Mouse (Mus musculus) CH12.LX (cell line): Measurements from ENCODE around the gene Gm20388. TPM values are rescaled to one million over a fixed set of nuclear protein-coding genes. Genes with fewer than 3 reads are reported as not detected.

Experiments
- DNase-seq: peaks from one replicate; pipeline ENCODE4 v3.0.0-alpha.2; 2013; ENCODE audit errors: extremely low read depth
- H3K27ac ChIP-seq: 2 replicates; pipeline ENCODE4 v1.5.1; 2012; ENCODE audit warnings: low read depth, mild to moderate bottlenecking, control low read depth, moderate library complexity; ENCODE audit not compliant: insufficient read depth
- H3K27me3 ChIP-seq: replicated peaks from 2 replicates; pipeline ENCODE3; 2012; ENCODE audit warnings: inconsistent platforms
- H3K36me3 ChIP-seq, 2 experiments: replicated peaks in 1 of 2; 2 replicates each; pipeline versions ENCODE3 to v1.6.1; 2012; ENCODE audit warnings: inconsistent platforms in 1 of 2, low read length in 1 of 2, mild to moderate bottlenecking in 1 of 2, mixed read lengths in 1 of 2, moderate library complexity in 1 of 2; ENCODE audit not compliant: control insufficient read depth in 1 of 2, insufficient read depth in 1 of 2
- H3K4me1 ChIP-seq, 2 experiments: 2 replicates each; pipeline ENCODE4 v1.6.1; 2012; ENCODE audit warnings: inconsistent platforms in 1 of 2, moderate library complexity in 1 of 2; ENCODE audit not compliant: insufficient read depth in 2 of 2, control insufficient read depth in 1 of 2
- H3K4me2 ChIP-seq: 2 replicates; pipeline ENCODE4 v1.6.1; 2012; ENCODE audit warnings: low read depth, mild to moderate bottlenecking, control low read depth; ENCODE audit not compliant: poor library complexity, insufficient read depth, severe bottlenecking
- H3K4me3 ChIP-seq, 3 experiments: fragments of 150-350 bp in 1 of 3; sonication (generic) in 1 of 3; replicated peaks in 1 of 3; 2 replicates each; pipeline versions ENCODE3 to v1.5.1; 2011 to 2012; ENCODE audit warnings: low read depth in 2 of 3, low read length in 2 of 3, mild to moderate bottlenecking in 2 of 3, moderate library complexity in 2 of 3, control low read depth in 1 of 3, improper control_type of control experiment in 1 of 3, inconsistent platforms in 1 of 3, mixed read lengths in 1 of 3; ENCODE audit not compliant: poor library complexity in 1 of 3
- H3K79me2 ChIP-seq: replicated peaks from 2 replicates; pipeline ENCODE4 v1.6.1; 2012; ENCODE audit warnings: mild to moderate bottlenecking, moderate library complexity; ENCODE audit not compliant: control insufficient read depth, poor library complexity, insufficient read depth, severe bottlenecking; ENCODE audit errors: extremely low read depth
- H3K9ac ChIP-seq: 2 replicates; pipeline ENCODE4 v1.6.1; 2012; ENCODE audit warnings: low read depth, mild to moderate bottlenecking, control low read depth, moderate library complexity; ENCODE audit not compliant: insufficient read depth
- H3K9me3 ChIP-seq: replicated peaks from 2 replicates; pipeline ENCODE3; 2012; ENCODE audit warnings: low read length, inconsistent platforms, mixed read lengths
- BHLHE40 ChIP-seq: IDR thresholded peaks from 2 replicates; pipeline ENCODE4 v1.6.1; 2011; ENCODE audit warnings: mild to moderate bottlenecking, low read depth, low read length, improper control_type of control experiment
- CHD1 ChIP-seq: IDR thresholded peaks from 2 replicates; pipeline ENCODE4 v1.6.1; 2012; ENCODE audit warnings: low read depth, low read length, improper control_type of control experiment, inconsistent platforms
- CTCF ChIP-seq, 2 experiments: IDR thresholded peaks in 1 of 2; conservative IDR thresholded peaks in 1 of 2; 2 replicates each; pipeline ENCODE4 v1.5.1; 2011 to 2012; ENCODE audit warnings: low read depth in 2 of 2, low read length in 2 of 2, improper control_type of control experiment in 1 of 2, inconsistent platforms in 1 of 2, mild to moderate bottlenecking in 1 of 2, moderate library complexity in 1 of 2
- E2F4 ChIP-seq: IDR thresholded peaks from 2 replicates; pipeline ENCODE4 v1.6.1; 2011; ENCODE audit warnings: low read depth, low read length, improper control_type of control experiment; ENCODE audit not compliant: insufficient replicate concordance
- ELF1 ChIP-seq: IDR thresholded peaks from 2 replicates; pipeline ENCODE4 v1.6.1; 2014; ENCODE audit warnings: low read depth, mild to moderate bottlenecking, inconsistent platforms, low read length, improper control_type of control experiment
- EP300 ChIP-seq: IDR thresholded peaks from 2 replicates; pipeline ENCODE4 v1.6.1; 2011; ENCODE audit warnings: low read length, improper control_type of control experiment
- ETS1 ChIP-seq: conservative IDR thresholded peaks from 2 replicates; pipeline ENCODE4 v1.6.1; 2012; ENCODE audit warnings: low read depth, mild to moderate bottlenecking, inconsistent platforms, low read length, improper control_type of control experiment, moderate library complexity
- GABPA ChIP-seq: IDR thresholded peaks from 2 replicates; pipeline ENCODE4 v1.6.1; 2012; ENCODE audit warnings: low read depth, low read length, improper control_type of control experiment, inconsistent platforms; ENCODE audit not compliant: insufficient replicate concordance
- IRF4 ChIP-seq: IDR thresholded peaks from 2 replicates; pipeline ENCODE4 v1.6.1; 2014; ENCODE audit warnings: low read depth, mild to moderate bottlenecking, inconsistent platforms, low read length, improper control_type of control experiment
- JUND ChIP-seq: conservative IDR thresholded peaks from 2 replicates; pipeline ENCODE4 v1.6.1; 2011; ENCODE audit warnings: low read depth, low read length, improper control_type of control experiment
- KAT2A ChIP-seq: IDR thresholded peaks from 2 replicates; pipeline ENCODE4 v1.6.1; 2012; ENCODE audit warnings: low read length, improper control_type of control experiment, inconsistent platforms; ENCODE audit not compliant: insufficient replicate concordance
- MAX ChIP-seq: IDR thresholded peaks from 2 replicates; pipeline ENCODE4 v1.6.1; 2011; ENCODE audit warnings: low read length, improper control_type of control experiment
- MAZ ChIP-seq: IDR thresholded peaks from 2 replicates; pipeline ENCODE4 v1.6.1; 2012; ENCODE audit warnings: low read depth, mild to moderate bottlenecking, inconsistent platforms, low read length, improper control_type of control experiment, moderate library complexity
- MEF2A ChIP-seq: IDR thresholded peaks from 2 replicates; pipeline ENCODE4 v1.6.1; 2014; ENCODE audit warnings: low read depth, mild to moderate bottlenecking, inconsistent platforms, low read length, improper control_type of control experiment, borderline replicate concordance
- MXI1 ChIP-seq: IDR thresholded peaks from 2 replicates; pipeline ENCODE4 v1.6.1; 2011; ENCODE audit warnings: mild to moderate bottlenecking, low read depth, low read length, improper control_type of control experiment
- NELFE ChIP-seq: IDR thresholded peaks from 2 replicates; pipeline ENCODE4 v1.6.1; 2011; ENCODE audit warnings: low read depth, low read length, improper control_type of control experiment
- NRF1 ChIP-seq: IDR thresholded peaks from 2 replicates; pipeline ENCODE4 v1.6.1; 2014; ENCODE audit warnings: low read depth, mild to moderate bottlenecking, inconsistent platforms, low read length, improper control_type of control experiment, moderate library complexity
- PAX5 ChIP-seq: IDR thresholded peaks from 2 replicates; pipeline ENCODE4 v1.6.1; 2012; ENCODE audit warnings: low read length, inconsistent platforms, mixed read lengths
- POLR2A ChIP-seq: IDR thresholded peaks from 2 replicates; pipeline ENCODE4 v1.6.1; 2011; ENCODE audit warnings: low read depth, mild to moderate bottlenecking, improper control_type of control experiment, low read length
- POLR2AphosphoS2 ChIP-seq: IDR thresholded peaks from 2 replicates; pipeline ENCODE4 v1.6.1; 2011; ENCODE audit warnings: low read depth, low read length, improper control_type of control experiment
- RAD21 ChIP-seq: IDR thresholded peaks from 2 replicates; pipeline ENCODE4 v1.6.1; 2011; ENCODE audit warnings: low read depth, mild to moderate bottlenecking, low read length, improper control_type of control experiment, moderate library complexity
- RCOR1 ChIP-seq: conservative IDR thresholded peaks from 2 replicates; pipeline ENCODE4 v1.6.1; 2012; ENCODE audit warnings: low read depth, mild to moderate bottlenecking, inconsistent platforms, low read length, improper control_type of control experiment
- SIN3A ChIP-seq: IDR thresholded peaks from 2 replicates; pipeline ENCODE4 v1.6.1; 2012; ENCODE audit warnings: low read length, improper control_type of control experiment, inconsistent platforms
- SMC3 ChIP-seq: IDR thresholded peaks from 2 replicates; pipeline ENCODE4 v1.6.1; 2011; ENCODE audit warnings: low read depth, low read length, improper control_type of control experiment
- USF1 ChIP-seq: IDR thresholded peaks from 2 replicates; pipeline ENCODE4 v1.6.1; 2014; ENCODE audit warnings: low read depth, mild to moderate bottlenecking, inconsistent platforms, low read length, improper control_type of control experiment
- ZKSCAN1 ChIP-seq: IDR thresholded peaks from 2 replicates; pipeline ENCODE4 v1.6.1; 2012; ENCODE audit warnings: low read depth, inconsistent platforms, low read length, improper control_type of control experiment, borderline replicate concordance
- ZNF384 ChIP-seq: IDR thresholded peaks from 2 replicates; pipeline ENCODE4 v1.6.1; 2012; ENCODE audit warnings: low read depth, low read length, improper control_type of control experiment, inconsistent platforms
- dilution Hi-C: fragments of 300-500 bp; cut with MboI; formaldehyde crosslinking; loops from 2 replicates; pipeline ENCODE4 v1.14.3; 2020; ENCODE audit warnings: low sequenced_read_pairs; ENCODE audit not compliant: extremely low pct_unique_long_range_greater_than_20kb, extremely low pct_ligation_motif_present
- in situ Hi-C: fragments of 300-500 bp; cut with MboI; formaldehyde crosslinking; loops from 3 replicates; pipeline ENCODE4 v1.14.3; 2019; ENCODE audit warnings: low sequenced_read_pairs, low pct_ligation_motif_present, low pct_unique_long_range_greater_than_20kb, mixed read lengths
- polyA plus RNA-seq: library from polyadenylated mRNA; unstranded; fragments of >175 nt; gene quantifications from 2 replicates; pipeline ENCODE4 v1.2.1, GENCODE M21; 2012; ENCODE audit warnings: low read depth; ENCODE audit not compliant: insufficient read length
- total RNA-seq, 2 experiments: library from RNA; depleted of rRNA; stranded (reverse); fragments of 300-350 nt in 1 of 2; fragments of >200 nt in 1 of 2; gene quantifications; 2 replicates each; pipeline ENCODE4 v1.2.3; 2012 to 2014

The Gm20388 gene
- total and polyA plus RNA-seq, 3 experiments = 14.8 to 26.3 (median 22.2) TPM

DNA sequence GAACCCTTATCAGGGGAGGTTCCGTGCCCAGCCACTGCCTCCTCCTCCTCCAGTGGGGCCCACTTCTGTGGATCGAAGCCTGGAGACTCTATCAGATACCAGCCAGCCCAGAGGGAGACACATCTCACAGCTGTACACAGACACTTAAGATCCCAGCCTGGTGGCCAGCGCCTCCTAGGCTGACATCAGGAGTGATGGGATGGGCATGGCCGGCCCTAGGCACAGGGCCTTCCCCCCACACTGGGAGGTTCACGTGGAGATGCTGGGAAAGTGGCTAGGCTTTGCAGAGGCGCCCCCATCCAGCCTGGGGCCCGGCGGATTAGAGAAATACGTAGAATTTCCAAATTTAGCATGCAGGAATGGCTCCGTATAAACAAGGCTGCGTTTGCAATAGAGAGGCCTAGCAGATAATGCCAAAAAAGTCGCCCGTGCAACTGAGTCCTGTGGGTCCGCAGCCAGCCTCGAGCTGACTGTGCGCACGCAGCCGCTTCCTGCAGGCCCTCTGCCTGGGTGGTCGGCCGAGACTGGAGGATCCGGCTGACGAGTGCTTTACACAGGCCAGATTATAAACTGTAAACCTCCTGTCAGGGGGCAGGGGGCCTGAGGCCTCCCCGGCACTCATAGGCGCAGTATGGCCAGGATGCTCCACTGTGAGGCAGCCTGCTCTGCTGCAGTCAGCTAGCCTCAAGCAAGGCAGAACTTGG, 949.9 kb downstream of the Gm20388 start:
- DNase-seq = no peak
- no peak overlapping the region for H3K4me3 ChIP-seq
- H3K9ac ChIP-seq = no peak overlapping the region
- H3K36me3 ChIP-seq = no peaks in the 10 kb centered on the region
- H3K4me1 ChIP-seq = peaks cover 0 to 6% of the 10 kb centered on the region in 2 experiments; a peak in 1 of 4 replicates
- peaks cover 7% of the 10 kb centered on the region for H3K9me3 ChIP-seq
- H3K79me2 ChIP-seq = no peaks in the 10 kb centered on the region
- no peak overlapping the region for H3K4me2 ChIP-seq
- dilution Hi-C loops (no loop called here), in situ Hi-C loops (no loop called here)
- no peak overlapping the region for H3K27ac ChIP-seq
- TF ChIP-seq MEF2A = no peak
- no peak for TF ChIP-seq PAX5
- TF ChIP-seq MAX = no peak
- TF ChIP-seq SMC3 = no peak
- TF ChIP-seq BHLHE40 = no peak
- no peak for TF ChIP-seq MAZ
- TF ChIP-seq ETS1 = no peak
- TF ChIP-seq MXI1 = no peak
- TF ChIP-seq GABPA = no peak
- no peak for TF ChIP-seq SIN3A
- no peak for TF ChIP-seq NELFE
- TF ChIP-seq ZKSCAN1 = no peak
- TF ChIP-seq RAD21 = no peak
- TF ChIP-seq POLR2A = no peak
- no peak for TF ChIP-seq IRF4
- TF ChIP-seq CHD1 = no peak
- no peak for TF ChIP-seq ZNF384
- peaks cover 54% of the 10 kb centered on the region for H3K27me3 ChIP-seq

- Histone ChIP-seq H3K27me3 (peaks cover 26% of the 10 kb centered on the region), H3K36me3 (no peaks in the 10 kb centered on the region), H3K27ac (no peak overlapping the region), H3K9ac (no peak overlapping the region), H3K4me2 (no peak overlapping the region), H3K4me1 (peaks cover 18 to 31% of the 10 kb centered on the region in 2 experiments), H3K4me3 (no peak overlapping the region), H3K79me2 (no peaks in the 10 kb centered on the region), H3K9me3 (peaks cover 4% of the 10 kb centered on the region)
- dilution Hi-C loops (no loop called here), in situ Hi-C loops (no loop called here)
- no peak for DNase-seq
- TF ChIP-seq ELF1 (no peak), JUND (no peak), RAD21 (no peak), MEF2A (no peak), RCOR1 (no peak), CTCF (conservative IDR thresholded peaks at IDR 0.05 in 1 of 2, IDR thresholded peaks at IDR 0.05 in 1 of 2; ENCODE audit: low read depth in 2 of 2, low read length in 2 of 2) (no peak), BHLHE40 (no peak), E2F4 (no peak), EP300 (no peak), NRF1 (no peak), USF1 (no peak), GABPA (no peak), POLR2AphosphoS2 (no peak), KAT2A (no peak), MXI1 (no peak)
These were observed 953.0 kb downstream of the Gm20388 start for GRCm38 (mm10) chr8:120863683-120864082.
